Mouse (Mus musculus): ENCODE results near the gene Dock2.

The Dock2 gene

DNA sequence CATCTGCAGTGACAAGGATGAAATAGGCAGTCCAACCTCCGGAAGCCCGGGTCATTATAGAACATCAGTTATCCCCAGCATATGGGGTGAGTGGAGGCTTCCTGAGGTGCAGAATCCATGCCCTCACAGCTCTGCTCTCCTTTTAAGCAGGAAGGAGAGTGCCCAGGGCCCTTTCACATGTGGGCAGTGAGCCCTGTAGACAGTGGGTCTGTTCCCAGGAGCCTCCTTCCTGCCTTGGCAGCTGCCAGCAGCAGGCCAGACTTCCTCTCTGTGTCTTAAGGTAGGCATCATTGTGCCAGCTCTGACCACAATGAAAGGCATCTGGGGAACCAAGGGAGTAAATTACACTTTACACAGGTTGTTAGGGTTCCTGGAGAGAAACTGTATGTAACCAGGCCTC is 14.3 kb downstream of the Dock2 start:
- no peak for DNase-seq

DNA sequence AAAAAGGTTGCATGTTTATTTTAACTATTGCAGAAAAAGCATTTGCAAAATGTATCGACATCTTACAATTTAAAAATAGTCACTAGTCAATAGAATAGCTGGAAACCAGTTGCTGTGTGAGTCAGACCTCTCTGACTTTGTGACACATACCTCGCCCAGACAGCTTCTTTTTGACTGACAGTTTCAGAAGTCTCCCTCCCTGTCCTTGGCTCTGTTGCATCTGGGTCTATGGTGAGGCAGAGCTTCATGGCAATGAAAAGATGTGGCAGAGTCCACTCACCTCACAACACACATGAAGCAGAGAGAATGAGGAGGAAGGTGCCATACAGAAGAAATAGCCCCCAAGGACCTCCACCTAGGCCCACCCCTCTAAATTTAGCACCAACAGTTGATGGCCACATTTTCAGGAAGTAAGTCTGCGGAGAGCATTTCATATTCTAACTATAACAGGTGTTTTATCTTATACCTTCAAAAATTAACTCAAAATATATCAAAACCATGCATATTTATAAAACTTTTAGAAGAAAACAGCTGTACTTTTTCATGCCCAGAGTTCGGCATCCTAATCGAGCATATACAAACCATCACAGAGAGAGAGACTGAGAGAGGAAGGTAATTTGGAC is 19.8 kb downstream of the Dock2 start:
- DNase-seq, result no peak

DNA sequence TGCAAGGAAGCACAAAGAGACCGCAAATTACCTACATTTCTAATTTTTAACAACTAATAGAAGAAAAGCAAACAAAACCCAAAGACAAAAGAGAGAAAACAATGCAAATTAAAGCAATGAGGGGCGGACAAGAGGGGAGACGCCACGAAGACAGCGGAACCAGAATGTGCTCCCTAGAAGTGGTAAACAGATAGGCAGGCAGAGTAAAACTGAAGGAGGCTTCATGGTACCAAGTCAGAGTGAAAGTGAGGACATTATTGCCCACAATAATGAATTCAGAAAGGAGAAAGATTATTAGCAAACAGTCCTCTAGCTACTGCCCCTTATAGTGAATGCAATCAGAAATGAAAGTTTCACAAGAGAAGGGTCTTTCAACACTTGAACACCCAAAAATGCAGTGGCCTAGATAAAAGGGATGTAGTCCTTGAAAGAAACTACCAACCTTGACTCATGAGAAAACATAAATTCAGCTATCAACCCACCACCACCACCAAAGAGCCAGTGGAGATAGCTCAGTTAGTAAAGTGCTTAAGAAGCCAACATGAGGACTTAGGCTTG is 21.0 kb downstream of the Dock2 start:
- no peak for DNase-seq

DNA sequence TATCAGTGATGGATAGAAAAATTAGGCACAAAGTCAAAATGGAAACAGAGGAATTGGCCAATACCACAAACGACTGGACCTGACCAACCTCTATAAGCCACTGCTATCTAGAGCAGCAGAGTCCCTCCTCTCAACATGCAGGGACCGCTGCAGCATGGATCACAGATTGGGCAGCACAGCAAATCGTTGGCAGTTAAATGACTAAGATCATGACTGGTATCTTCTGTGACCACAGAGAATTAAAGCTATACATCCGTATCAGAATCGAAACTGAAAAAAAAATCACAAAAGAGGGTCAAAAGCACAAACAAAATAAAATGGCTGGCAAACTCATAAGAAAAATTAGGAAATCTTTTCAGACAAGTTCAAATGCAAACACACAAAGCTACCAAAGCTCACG is 21.6 kb downstream of the Dock2 start:
- no peak for DNase-seq

DNA sequence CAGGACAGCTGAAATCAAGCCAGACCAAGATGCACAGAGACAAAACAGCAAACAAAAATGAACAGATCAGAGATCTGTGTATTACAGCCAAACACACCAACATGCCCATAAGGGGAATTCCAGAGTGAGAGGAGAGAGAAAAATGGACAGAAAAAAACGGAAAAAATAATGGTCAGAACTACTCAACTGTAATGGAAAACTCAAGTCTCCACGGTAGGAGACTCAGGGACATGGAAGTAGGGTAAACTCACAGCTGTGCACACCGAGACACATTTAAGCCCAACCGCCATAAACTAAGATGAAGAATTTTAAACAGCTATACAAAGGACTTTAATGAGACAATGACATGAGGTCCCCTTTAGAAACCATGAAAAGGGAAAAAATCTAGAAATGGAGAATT is 24.1 kb downstream of the Dock2 start:
- no peak for DNase-seq

DNA sequence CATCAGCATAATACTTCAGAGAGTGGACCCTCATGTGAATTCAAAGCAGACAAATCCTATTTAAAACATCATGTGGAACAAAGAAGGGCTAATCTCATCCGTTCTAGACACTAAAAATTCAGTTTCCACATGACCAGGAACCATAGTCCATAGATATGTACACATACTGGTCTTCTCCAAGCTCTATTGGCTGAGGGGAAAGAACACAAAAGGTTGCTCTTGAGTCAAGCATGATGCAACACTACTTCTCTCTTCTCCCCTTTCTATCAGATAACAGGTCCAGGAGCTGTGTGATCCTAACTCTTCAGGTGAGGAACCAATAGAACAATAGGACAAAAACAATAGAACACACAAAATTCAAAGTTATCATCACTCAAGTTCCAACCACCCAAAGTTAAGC is 42.6 kb downstream of the Dock2 start:
- no peak for DNase-seq

DNA sequence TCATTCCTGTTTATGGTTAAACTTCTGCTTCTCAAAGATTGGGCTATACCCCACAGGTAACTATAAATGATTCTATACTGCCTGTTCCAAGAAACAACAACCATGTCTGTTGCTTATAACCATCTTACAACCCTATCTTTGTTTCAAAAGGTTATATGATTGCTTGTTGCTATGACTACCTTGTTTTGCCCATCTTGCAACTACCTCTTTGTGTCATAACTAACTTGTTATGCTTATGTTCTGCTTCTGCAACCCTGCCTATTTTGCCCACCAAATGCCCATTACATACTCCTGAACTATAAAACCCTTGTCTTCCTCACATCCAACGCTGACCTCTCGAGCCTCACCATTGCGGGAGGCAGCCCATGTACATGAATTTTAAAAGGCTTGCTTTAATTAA is 43.9 kb downstream of the Dock2 start:
- DNase-seq, result no peak

DNA sequence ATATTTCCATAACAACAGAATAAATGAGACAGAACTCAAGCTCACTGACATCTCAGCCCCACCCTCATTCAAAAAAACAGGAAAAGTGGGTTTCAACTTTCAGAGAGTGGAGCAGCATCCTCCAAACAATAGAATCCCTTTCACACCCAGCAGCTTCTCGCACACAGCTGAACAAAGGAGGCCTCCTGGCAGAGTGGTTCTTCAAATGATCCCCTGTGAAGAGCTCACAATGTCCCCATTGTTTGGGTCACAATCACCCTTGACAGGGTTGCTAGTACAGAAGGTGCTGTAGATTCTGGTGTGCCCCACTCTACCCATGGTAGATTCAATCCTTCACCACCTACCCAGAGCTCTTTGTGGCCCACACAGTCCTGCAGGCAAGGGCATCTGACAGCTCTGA is 44.7 kb downstream of the Dock2 start:
- DNase-seq, result no peak

DNA sequence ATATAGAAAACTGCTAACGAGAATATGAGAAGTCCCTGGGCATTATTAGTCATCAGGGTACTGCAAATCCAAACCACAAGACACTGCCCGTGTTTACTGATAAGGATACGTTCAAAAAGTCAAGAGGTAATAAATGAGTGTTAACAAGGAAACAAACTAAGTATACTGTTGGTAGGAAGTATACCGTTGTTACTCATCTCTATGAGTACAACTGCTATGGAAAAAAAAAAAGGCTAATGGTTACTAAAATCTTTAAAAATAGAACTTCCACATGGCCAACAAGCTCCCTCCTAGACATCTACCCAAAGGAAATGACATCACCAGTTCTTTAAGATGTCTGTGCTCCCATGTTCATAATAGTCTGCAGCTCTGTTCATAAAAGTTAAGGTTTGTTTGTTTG is 46.5 kb downstream of the Dock2 start:
- no peak for DNase-seq

DNA sequence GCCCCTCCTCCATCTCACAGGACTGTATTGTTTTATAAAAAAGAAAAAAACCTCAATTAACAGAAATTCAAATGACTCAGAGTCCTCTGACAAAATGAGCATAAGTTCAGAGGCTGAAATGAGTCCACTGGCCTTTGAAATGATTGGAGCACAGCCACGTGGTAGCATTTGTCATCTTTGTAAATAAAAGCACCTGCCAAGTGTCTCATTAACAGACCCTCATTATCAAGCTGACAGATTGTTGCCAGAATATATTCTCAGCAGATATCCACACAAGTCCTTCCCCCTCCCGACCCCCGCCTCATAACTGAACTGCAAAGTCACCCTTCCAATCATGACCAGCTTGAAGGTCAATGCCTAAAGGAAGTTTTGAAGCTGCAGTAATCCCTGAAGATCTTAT is 49.7 kb downstream of the Dock2 start:
- no peak for DNase-seq

DNA sequence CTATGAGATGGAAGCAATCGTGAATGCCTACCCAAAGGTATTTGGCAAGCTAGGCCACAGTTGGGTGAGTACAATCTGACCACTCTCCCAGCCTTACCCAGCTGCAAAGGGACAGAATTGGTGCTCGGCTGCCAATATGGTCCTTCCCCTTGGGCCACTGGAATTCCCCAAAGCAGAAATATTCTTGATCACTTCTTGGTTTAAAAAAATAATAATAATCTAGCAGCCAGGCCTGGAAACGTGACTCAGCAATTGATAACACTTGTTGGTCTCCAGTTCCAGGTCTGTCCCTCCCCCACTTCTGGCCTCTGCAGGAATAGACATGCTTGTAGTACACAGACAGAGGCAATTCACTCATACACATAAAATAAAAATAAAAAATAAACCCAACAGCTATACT is 56.2 kb downstream of the Dock2 start:
- DNase-seq, result no peak

DNA sequence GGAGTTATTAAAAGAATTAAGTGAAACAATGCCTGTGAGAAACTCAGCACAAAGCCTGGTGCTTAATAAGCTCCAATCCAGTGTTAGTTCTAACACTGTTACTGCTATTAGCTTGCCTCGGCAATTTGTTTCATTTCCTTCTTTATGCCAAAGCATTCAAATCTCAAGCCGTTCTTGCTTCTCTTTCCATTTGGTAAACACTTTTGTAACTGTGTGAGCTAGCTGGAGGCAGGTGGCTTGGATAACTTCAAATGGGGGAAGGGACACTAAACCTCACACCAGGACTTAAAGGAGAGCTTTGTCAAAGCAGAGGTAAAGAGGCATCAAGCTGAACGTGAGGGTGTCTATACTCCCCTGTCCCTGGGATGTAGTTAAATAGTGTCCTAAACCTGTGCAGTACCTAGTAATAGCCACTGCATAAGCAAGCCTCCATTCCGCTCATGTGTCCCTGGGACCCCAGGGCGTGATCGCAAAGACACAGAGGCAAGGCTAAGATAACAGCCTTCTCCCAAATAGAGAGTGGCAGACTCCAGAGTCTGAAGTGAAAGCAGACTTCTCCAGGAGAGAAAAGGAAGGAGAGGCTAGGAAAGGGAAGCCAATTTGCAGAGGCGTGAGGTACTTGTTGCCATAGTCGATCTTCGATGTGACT is 56.9 kb downstream of the Dock2 start:
- no peak for DNase-seq

DNA sequence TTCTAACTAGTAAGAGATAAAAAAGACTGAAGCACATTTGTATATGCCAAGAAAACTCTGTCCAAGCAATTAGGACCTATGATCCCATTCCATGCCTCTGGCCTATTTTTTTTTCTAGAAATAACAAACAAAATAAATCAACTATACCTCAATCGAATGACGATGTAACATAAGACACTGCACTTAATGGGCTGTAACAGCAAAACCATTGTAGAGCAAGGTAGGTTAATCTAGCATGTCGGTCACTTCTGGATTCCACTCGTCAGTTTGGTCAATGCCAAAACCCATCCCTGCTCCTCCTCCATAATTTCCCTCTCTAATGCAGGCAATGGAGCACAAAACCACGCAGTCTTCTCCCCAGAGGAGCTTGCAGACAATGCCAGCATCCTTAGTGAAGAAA is 70.3 kb downstream of the Dock2 start:
- no peak for DNase-seq

DNA sequence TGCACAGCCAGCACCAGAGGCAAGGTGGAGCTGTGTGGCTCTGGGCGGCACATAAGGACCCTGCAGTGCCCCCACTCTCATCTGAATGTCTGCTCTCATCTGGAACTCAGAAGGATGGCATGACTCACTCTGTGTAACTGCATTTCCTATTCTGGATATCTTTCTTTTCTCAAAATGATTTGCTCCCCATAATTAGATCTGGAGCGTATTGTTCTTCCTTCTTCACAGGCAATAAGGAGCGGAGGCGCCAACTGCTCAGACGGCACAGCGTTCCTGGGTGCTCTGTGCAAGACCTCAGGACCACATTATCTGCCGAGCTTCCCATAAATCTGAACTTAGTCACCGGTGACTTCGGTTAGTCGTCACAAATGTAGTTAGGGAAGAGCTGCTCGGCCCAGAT is 75.4 kb downstream of the Dock2 start:
- DNase-seq, result no peak

DNA sequence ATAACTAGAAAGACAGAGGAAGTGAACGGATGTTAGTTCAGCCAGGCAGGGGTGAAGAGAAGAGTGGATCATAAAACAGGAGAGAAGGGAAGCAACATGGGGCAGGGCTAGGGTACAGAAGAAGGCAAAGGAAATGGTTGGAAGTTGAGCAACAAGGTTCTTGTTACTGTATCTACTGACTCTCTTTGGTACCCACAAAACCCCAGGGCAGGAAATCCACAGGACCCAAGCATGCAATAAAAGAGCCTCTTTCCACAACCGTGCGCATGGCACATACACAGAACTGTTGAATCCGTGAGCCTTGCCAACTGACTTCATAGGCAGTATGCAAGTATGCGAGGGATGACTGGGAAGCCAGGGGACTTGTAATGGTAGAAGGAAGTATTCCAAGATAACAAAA is 76.3 kb downstream of the Dock2 start:
- DNase-seq, result no peak

DNA sequence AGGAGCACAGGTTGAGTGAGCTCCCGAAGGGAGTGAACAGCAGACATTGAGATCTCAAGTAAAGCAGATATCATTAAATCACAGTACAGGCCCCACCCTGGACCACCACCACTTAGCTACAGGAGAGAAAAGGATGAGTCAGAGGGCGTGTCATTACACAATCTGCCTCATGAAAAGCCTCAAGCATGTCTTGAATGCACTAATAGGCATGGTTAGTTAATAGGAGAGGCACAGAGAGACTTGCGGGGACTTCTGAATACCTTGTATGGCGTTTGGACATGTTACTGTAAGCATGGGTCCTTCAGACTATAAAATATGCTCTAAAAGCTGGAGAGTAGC is 78.6 kb downstream of the Dock2 start:
- no peak for DNase-seq

DNA sequence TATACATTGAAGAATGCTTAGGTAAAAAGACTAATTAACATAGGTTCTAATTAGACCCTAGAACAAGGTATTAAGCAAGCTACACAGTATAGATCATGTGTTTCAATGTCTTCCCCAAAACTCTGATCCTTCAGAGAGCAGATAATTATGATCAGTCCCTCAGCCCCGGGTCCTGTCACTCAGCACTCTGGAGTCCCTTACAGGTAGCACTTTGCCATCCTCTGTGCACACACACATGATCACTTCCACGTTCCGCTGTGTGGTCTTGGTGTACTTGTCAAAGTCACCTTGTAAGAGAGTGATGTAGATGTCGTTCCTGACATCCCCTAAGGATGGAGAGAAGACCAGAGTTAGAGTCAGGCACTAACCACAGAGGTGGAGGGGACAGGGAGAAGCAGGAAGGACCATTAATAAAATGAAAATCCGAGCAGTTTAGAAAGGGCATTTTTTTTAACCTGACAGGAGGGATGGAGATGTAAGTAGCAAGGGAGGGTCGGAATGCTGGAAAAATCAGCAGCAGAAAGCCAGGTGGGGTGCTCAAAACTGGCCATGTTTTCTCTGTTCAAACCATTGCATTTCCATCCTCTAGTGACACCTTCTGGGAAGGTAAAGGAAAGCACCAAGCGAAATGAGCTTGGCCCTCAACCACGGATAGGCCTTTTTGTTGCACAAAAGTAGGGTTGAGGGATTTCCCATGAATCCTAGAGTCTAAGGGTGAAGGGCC is 79.1 kb downstream of the Dock2 start:
- no peak for DNase-seq

DNA sequence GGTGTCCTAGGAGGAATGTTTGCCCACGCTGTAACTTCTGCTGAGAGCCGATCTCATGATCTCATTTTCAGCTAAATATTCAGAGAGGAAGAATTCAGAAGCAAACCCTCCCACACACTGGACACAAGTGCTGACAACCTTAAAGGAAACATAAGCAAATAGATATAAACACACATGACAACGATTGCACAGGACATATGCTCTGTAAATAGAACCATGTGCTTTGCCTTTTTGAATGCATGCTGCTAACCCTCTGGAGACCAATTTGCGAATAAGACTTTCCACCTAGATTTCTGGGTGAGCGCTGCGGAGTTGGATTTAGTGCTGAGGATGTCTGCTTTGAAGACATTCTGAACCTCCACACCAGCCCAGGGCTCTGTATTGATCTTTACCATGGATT is 79.8 kb downstream of the Dock2 start:
- DNase-seq, result no peak

DNA sequence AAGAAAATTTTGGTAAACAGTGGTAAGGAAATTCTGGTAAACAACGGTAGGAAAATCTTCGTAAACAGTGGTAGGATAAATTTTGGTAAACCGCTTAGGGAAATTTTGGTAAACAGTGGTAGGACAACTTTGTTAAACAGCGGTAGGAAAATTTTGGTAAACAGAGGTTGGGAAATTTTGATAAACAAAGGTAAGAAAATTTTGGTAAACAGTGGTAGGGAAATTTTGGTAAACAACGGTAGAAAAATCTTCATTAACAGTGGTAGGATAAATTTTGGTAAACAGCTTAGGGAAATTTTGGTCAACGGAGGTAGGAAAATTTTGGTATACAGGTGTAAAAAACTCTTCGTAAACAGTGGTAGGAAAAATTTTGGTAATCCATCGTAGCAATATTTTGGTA is 101.9 kb downstream of the Dock2 start:
- DNase-seq, result no peak

DNA sequence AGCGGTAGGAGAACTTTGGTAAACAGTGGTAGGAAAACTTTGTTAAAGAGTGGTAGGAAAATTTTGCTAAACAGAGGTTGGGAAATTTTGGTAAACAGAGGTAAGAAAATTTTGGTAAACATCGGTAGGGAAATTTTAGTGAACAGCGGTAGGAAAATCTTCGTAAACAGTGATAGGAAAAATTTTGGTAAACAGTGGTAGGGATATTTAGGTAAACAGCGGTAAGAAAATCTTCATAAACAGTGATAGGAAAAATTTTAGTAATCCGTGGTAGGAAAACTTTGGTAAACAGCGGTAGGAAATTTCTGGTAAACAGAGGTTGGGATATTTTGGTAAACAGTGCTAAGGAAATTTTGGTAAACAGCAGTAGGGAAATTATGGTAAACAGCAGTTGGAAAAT is 239.1 kb downstream of the Dock2 start:
- no peak for DNase-seq

DNA sequence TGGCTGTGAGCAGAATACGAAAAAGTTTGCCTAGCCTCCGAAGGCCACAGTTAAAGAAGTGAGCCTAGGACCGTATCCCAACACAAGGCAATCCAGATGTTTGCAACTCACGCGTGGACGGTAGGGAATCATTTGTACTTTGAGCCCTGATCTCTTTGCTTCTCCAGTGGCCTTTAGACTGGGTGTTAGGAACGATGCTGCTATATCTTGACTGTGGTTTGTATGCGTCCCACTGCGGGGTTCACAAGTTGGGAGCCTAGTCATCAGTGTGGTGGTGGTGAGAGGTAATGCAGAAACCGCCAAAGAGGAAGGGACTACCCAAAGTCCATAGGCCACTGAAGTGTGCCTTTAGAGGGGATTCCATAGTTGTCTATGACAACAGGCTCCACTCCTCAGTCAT is 251.6 kb downstream of the Dock2 start:
- no peak for DNase-seq

DNA sequence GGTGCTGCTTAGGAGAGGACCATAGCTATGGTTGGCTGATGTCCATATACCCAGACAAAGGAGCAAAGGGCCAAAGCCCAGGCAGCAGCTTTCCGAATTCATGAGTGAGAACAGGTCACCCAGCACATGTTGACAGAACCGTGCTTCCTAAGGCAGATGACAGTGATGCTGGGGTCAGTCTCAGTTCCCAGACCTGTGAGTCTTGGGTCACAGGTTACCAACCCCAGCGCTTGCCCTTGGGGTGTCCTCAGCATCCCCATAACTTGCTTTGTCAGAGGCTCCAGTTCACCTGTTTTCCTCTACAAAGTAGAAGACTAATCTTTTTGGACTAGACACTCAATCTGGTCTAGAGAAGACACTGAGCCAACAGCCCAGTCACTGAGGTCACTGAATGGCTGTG is 252.7 kb downstream of the Dock2 start:
- DNase-seq, result no peak

DNA sequence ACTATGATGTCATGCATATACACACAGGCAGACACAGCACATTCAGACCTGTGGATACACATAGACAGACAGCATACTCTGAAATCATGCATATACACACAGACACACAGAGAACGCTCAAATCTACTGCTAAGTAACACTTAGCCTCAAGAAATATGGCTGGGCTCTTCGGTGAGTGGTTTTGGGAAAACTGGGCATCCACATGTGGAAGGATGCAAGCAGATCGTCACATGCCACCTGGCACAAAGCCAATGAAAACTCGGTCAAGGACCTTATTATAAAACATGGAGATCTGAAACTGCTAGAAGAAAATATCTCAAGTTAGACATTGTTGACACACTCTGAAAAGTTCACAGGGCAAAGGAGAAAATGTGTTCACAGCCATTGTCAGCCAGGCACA is 255.7 kb downstream of the Dock2 start:
- DNase-seq, result no peak

DNA sequence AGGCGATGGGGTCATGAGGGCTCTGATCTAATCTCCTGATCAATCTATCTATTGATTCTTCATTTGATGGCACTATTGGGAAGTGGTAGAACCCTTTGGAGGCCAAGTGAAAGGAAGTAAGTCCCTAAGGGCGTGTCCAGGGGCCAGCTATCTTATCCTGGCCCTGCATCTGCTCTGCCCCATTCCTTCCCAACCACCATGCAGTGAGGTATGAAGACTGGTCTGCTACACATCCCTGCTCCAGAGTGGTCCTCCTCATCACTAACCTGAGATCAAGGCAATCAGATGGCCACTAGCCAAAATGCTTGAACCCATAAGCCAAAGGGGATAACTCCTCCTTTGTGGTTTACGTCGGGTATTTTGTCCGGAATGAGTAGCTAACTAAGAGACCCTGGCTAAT is 256.5 kb downstream of the Dock2 start:
- DNase-seq, result no peak
